Mouse (Mus musculus) limb, embryonic 11.5 days (tissue): ENCODE data around the gene Ghrl. TPM values are rescaled to one million over a fixed set of nuclear protein-coding genes. Genes with fewer than 3 reads are reported as not detected.

ENCODE experiments used
- ATAC-seq: fragments of 200-750 bp; cut with Nextera tagmentation; 2 replicates; pipeline ENCODE4 v1.8.0; 2017; ENCODE audit warnings: low read depth; ENCODE audit not compliant: insufficient number of reproducible peaks, low FRiP score, low TSS enrichment
- DNase-seq: peaks from one replicate; pipeline ENCODE4 v3.0.0-alpha.2; 2015; ENCODE audit warnings: low spot score
- H3K27ac ChIP-seq: fragments of 300-500 bp; sonication (generic); replicated peaks from 2 replicates; pipeline ENCODE4 v1.5.1; 2014; ENCODE audit warnings: low read depth, mild to moderate bottlenecking, low read length
- H3K27me3 ChIP-seq: fragments of 300-500 bp; sonication (generic); 2 replicates; pipeline ENCODE4 v1.6.1; 2014; ENCODE audit warnings: mild to moderate bottlenecking, low read length, mixed read lengths; ENCODE audit not compliant: control insufficient read depth, insufficient read depth
- H3K36me3 ChIP-seq: fragments of 300-500 bp; sonication (generic); 2 replicates; pipeline ENCODE4 v1.6.1; 2014; ENCODE audit warnings: mild to moderate bottlenecking, low read length, moderate library complexity, mixed read lengths; ENCODE audit not compliant: control insufficient read depth, insufficient read depth
- H3K4me1 ChIP-seq: fragments of 300-500 bp; sonication (generic); 2 replicates; pipeline ENCODE4 v1.6.1; 2014; ENCODE audit warnings: low read length, mixed read lengths; ENCODE audit not compliant: control insufficient read depth, insufficient read depth
- H3K4me2 ChIP-seq: fragments of 300-500 bp; sonication (generic); 2 replicates; pipeline ENCODE4 v1.6.1; 2014; ENCODE audit warnings: low read depth, mild to moderate bottlenecking, moderate library complexity; ENCODE audit not compliant: severe bottlenecking
- H3K4me3 ChIP-seq: fragments of 300-500 bp; sonication (generic); 2 replicates; pipeline ENCODE4 v1.5.1; 2014; ENCODE audit warnings: low read depth, low read length
- H3K9ac ChIP-seq: fragments of 300-500 bp; sonication (generic); 2 replicates; pipeline ENCODE4 v1.6.1; 2014; ENCODE audit warnings: mild to moderate bottlenecking, low read length
- H3K9me3 ChIP-seq: fragments of 300-500 bp; sonication (generic); 2 replicates; pipeline ENCODE4 v1.6.1; 2016; ENCODE audit warnings: low read length; ENCODE audit not compliant: control insufficient read depth
- WGBS: fragments of 180-500 bp; shearing (Covaris S2); extraction: QIAGEN DNeasy Blood & Tissue Kit; methylation state at CpG from one replicate; pipeline ENCODE4 v1.1.7; 2014; 5-methylcytosine and 5-hydroxymethylcytosine counted together
- polyA plus RNA-seq: library from polyadenylated mRNA; unstranded; fragments of >200 nt; fragmentation: Nextera tagmentation; extraction: Ambion mirVana; gene quantifications from 2 replicates; pipeline ENCODE4 v1.2.1, GENCODE M21; 2014

The Ghrl gene
- 0.72 and 1.3 TPM in 2 replicates for polyA plus RNA-seq

- no peak within 1 kb of the TSS for H3K27ac ChIP-seq
- no peak within 1 kb of the TSS for H3K9ac ChIP-seq
- H3K4me2 ChIP-seq: no peak within 1 kb of the TSS
- 94% methylated on average over 3 of the region's 3 CpGs for WGBS
- H3K27me3 ChIP-seq: no peaks in the 10 kb centered on the region
- no peaks in the 10 kb centered on the region for H3K4me1 ChIP-seq
- no peak within 1 kb of the TSS for H3K4me3 ChIP-seq
- no peaks in the 10 kb centered on the region for H3K9me3 ChIP-seq
- DNase-seq (no peak), ATAC-seq (no peak)
- H3K36me3 ChIP-seq: peaks cover 5% of the 10 kb centered on the region
Observed at GRCm38 (mm10) chr6:113719878-113720277, at the start of gene Ghrl. Gene Ghrl (minus strand): TSS chr6:113719880.

DNA sequence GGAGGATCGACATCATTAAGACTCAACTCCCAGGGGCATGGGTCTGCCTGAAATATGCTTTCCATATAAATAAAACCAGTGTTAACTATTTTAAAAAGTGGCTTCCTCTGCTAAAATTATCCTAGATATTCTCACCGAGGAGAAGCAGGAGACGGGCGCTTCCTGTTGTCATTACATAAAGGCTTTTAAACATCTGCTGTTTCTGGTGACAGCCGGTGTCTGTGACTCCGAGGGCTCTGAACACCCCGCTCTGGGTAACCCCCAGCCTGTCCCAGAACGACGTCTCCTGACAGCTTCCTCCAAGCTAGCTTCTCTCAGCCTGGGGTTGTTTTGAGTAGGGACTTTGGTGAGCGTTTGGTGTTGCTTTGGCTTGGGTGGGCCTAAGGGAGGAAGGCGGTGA, 49.1 kb upstream of the Ghrl start:
- Histone ChIP-seq H3K4me3 (no peak overlapping the region), H3K27me3 (no peaks in the 10 kb centered on the region), H3K27ac (no peak overlapping the region), H3K36me3 (no peaks in the 10 kb centered on the region), H3K9ac (no peak overlapping the region), H3K4me2 (no peak overlapping the region), H3K9me3 (no peaks in the 10 kb centered on the region), H3K4me1 (no peaks in the 10 kb centered on the region)
- ATAC-seq (no peak), DNase-seq (no peak)
- WGBS: 77% methylated on average over 11 of the region's 11 CpGs

- 23% methylated on average over 7 of the region's 7 CpGs for WGBS
- ATAC-seq: no peak
- peak; percentile 74 for DNase-seq
- no peaks in the 10 kb centered on the region for H3K9me3 ChIP-seq
- no peak overlapping the region for H3K27ac ChIP-seq
- no peak overlapping the region for H3K4me2 ChIP-seq
- H3K36me3 ChIP-seq: no peaks in the 10 kb centered on the region
- no peak overlapping the region for H3K9ac ChIP-seq
- no peak overlapping the region for H3K4me3 ChIP-seq
- no peaks in the 10 kb centered on the region for H3K27me3 ChIP-seq
- H3K4me1 ChIP-seq: no peaks in the 10 kb centered on the region
Observed at GRCm38 (mm10) chr6:113761644-113762043, 42.0 kb upstream of the Ghrl start.

DNA sequence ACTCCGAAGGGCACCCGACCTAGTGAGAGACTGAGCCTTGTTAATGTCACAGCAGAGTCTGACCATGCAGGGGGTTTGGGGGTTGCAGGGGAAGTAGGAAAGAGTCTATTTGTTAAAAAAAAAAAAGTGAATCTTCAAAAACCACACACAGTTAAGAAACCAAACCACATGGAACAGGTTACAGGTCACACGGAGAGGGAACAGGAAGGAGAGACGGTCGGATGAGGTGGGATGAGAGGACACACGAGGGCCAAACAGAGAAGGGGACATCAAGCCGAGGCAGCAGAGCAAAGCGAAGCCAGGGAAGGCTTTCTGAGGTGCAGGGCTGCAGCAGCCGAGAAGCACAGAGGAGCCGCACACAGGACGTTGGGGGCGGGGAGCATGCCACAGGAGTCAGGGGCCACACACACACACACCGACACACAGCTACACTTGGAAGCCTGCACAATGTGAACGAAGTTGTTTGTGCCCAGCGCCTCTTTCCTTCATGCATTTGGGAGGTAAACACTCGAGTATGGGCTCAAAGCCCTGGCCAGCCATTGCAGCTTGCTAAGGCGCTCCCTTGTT, 29.5 kb upstream of the Ghrl start:
- Histone ChIP-seq H3K9me3 (no peaks in the 10 kb centered on the region), H3K4me2 (no peak overlapping the region), H3K9ac (no peak overlapping the region), H3K36me3 (no peaks in the 10 kb centered on the region), H3K4me3 (no peak overlapping the region), H3K27ac (no peak overlapping the region), H3K27me3 (peaks cover 6% of the 10 kb centered on the region; the same call in 1 of the 2 replicates), H3K4me1 (no peaks in the 10 kb centered on the region)
- DNase-seq (no peak), ATAC-seq (no peak)
- 64% methylated on average over 17 of the region's 17 CpGs for WGBS

- no peaks in the 10 kb centered on the region for H3K4me1 ChIP-seq
- no peak overlapping the region for H3K4me3 ChIP-seq
- H3K4me2 ChIP-seq: no peak overlapping the region
- H3K36me3 ChIP-seq: no peaks in the 10 kb centered on the region
- no peak for ATAC-seq
- peaks cover 6% of the 10 kb centered on the region; the same call in 1 of the 2 replicates for H3K27me3 ChIP-seq
- peak; percentile 28 for DNase-seq
- 28% methylated on average over 26 of the region's 26 CpGs for WGBS
- no peaks in the 10 kb centered on the region for H3K9me3 ChIP-seq
- H3K27ac ChIP-seq: no peak overlapping the region
- no peak overlapping the region for H3K9ac ChIP-seq
Observed at GRCm38 (mm10) chr6:113748351-113748750, 28.7 kb upstream of the Ghrl start.

GRCm38 (mm10) chr6:113747284-113747683, 27.6 kb upstream of the Ghrl start:
- no peak for ATAC-seq
- Histone ChIP-seq H3K4me2 (no peak overlapping the region), H3K9ac (no peak overlapping the region), H3K4me1 (no peaks in the 10 kb centered on the region), H3K4me3 (no peak overlapping the region), H3K36me3 (no peaks in the 10 kb centered on the region), H3K9me3 (no peaks in the 10 kb centered on the region), H3K27me3 (peaks cover 6% of the 10 kb centered on the region; the same call in 1 of the 2 replicates), H3K27ac (no peak overlapping the region)
- WGBS: 87% methylated on average over 14 of the region's 14 CpGs
- DNase-seq: no peak

DNA sequence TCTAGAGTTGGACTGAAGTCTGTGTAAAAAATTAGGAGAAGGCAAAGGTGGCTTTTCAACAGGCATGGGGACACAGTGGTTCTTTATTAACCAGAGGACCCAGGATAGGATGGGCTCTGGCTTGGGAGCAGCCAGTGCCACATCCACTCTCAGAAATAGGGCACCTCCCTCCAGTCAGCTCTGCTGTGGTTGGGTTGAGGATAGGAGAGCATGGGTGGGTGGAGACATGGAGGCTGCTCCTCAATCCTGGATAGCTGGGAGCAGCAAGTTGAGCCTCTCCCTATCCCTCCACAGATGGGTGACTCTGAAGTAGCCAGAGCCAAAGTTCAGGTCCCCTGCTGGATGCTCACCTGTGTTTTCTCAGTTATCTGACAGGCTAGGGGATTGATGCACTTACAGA, 25.4 kb upstream of the Ghrl start:
- no peak overlapping the region for H3K4me3 ChIP-seq
- no peaks in the 10 kb centered on the region for H3K9me3 ChIP-seq
- no peak for DNase-seq
- H3K27me3 ChIP-seq: peaks cover 6% of the 10 kb centered on the region; the same call in 1 of the 2 replicates
- no peaks in the 10 kb centered on the region for H3K4me1 ChIP-seq
- no peak overlapping the region for H3K4me2 ChIP-seq
- no peak overlapping the region for H3K27ac ChIP-seq
- no peak for ATAC-seq
- no peak overlapping the region for H3K9ac ChIP-seq
- no peaks in the 10 kb centered on the region for H3K36me3 ChIP-seq

- DNase-seq (no peak), ATAC-seq (no peak)
- Histone ChIP-seq H3K36me3 (peaks cover 2% of the 10 kb centered on the region; the same call in 1 of the 2 replicates), H3K9me3 (no peaks in the 10 kb centered on the region), H3K4me1 (no peaks in the 10 kb centered on the region; the same call in 1 of the 2 replicates), H3K27ac (no peak overlapping the region), H3K9ac (no peak overlapping the region), H3K4me3 (no peak overlapping the region), H3K27me3 (peaks cover 2% of the 10 kb centered on the region; the same call in 1 of the 2 replicates), H3K4me2 (no peak overlapping the region)
- 60% methylated on average over 1 of the region's 1 CpGs for WGBS
Observed at GRCm38 (mm10) chr6:113743111-113743510, 23.4 kb upstream of the Ghrl start.

GRCm38 (mm10) chr6:113742321-113742720, 22.6 kb upstream of the Ghrl start:
- no peak overlapping the region for H3K9ac ChIP-seq
- no peak for ATAC-seq
- no peaks in the 10 kb centered on the region; the same call in 1 of the 2 replicates for H3K4me1 ChIP-seq
- no peaks in the 10 kb centered on the region for H3K9me3 ChIP-seq
- 76% methylated on average over 1 of the region's 1 CpGs for WGBS
- peaks cover 4% of the 10 kb centered on the region; the same call in 1 of the 2 replicates for H3K36me3 ChIP-seq
- H3K27ac ChIP-seq: no peak overlapping the region
- H3K27me3 ChIP-seq: peaks cover under 1% of the 10 kb centered on the region; the same call in 1 of the 2 replicates
- H3K4me3 ChIP-seq: no peak overlapping the region
- H3K4me2 ChIP-seq: no peak overlapping the region
- no peak for DNase-seq
